Mouse (Mus musculus) midbrain, embryonic 16.5 days (tissue): ENCODE data around the gene Slc22a15. TPM values are rescaled to one million over a fixed set of nuclear protein-coding genes. Genes with fewer than 3 reads are reported as not detected.

ENCODE experiments used
- ATAC-seq: fragments of 200-750 bp; cut with Nextera tagmentation; 2 replicates; pipeline ENCODE4 v1.8.0; 2017; ENCODE audit warnings: moderate TSS enrichment
- H3K27ac ChIP-seq: fragments of 300-500 bp; sonication (generic); 2 replicates; pipeline ENCODE4 v1.5.1; 2014; ENCODE audit warnings: mild to moderate bottlenecking, low read length, mixed read lengths
- H3K27me3 ChIP-seq: fragments of 300-500 bp; sonication (generic); 2 replicates; pipeline ENCODE4 v1.6.1; 2014; ENCODE audit warnings: low read depth, low read length, mixed read lengths; ENCODE audit not compliant: control insufficient read depth, insufficient read depth
- H3K36me3 ChIP-seq: fragments of 300-500 bp; sonication (generic); 2 replicates; pipeline ENCODE4 v1.6.1; 2014; ENCODE audit warnings: mild to moderate bottlenecking, low read length, moderate library complexity, mixed read lengths; ENCODE audit not compliant: control insufficient read depth, insufficient read depth
- H3K4me1 ChIP-seq: fragments of 300-500 bp; sonication (generic); 2 replicates; pipeline ENCODE4 v1.6.1; 2014; ENCODE audit warnings: mild to moderate bottlenecking, low read length, mixed read lengths; ENCODE audit not compliant: control insufficient read depth, insufficient read depth
- H3K4me2 ChIP-seq: fragments of 300-500 bp; sonication (generic); 2 replicates; pipeline ENCODE4 v1.6.1; 2014; ENCODE audit warnings: mild to moderate bottlenecking, low read length, mixed read lengths
- H3K4me3 ChIP-seq: fragments of 300-500 bp; sonication (generic); 2 replicates; pipeline ENCODE4 v1.5.1; 2014; ENCODE audit warnings: low read depth, mild to moderate bottlenecking, low read length, moderate library complexity, mixed read lengths
- H3K9ac ChIP-seq: fragments of 300-500 bp; sonication (generic); 2 replicates; pipeline ENCODE4 v1.6.1; 2014; ENCODE audit warnings: low read depth, low read length, mixed read lengths
- H3K9me3 ChIP-seq: fragments of 300-500 bp; sonication (generic); replicated peaks from 2 replicates; pipeline ENCODE4 v1.6.1; 2014; ENCODE audit warnings: mild to moderate bottlenecking, low read length, mixed read lengths; ENCODE audit not compliant: control insufficient read depth, poor library complexity, severe bottlenecking
- WGBS: fragments of 180-500 bp; shearing (Covaris S2); extraction: QIAGEN DNeasy Blood & Tissue Kit; methylation state at CpG from one replicate; pipeline ENCODE4 v1.1.7; 2014; 5-methylcytosine and 5-hydroxymethylcytosine counted together
- polyA plus RNA-seq: library from polyadenylated mRNA; unstranded; fragments of >200 nt; fragmentation: Nextera tagmentation; extraction: Ambion mirVana; gene quantifications from 2 replicates; pipeline ENCODE4 v1.2.1, GENCODE M21; 2015

The Slc22a15 gene
- polyA plus RNA-seq, 1 experiment from 2014 or later: 6.0 TPM

GRCm38 (mm10) chr3:101926636-101927035 is 2.4 kb upstream of the Slc22a15 start:
- no peak for ATAC-seq
- no peak overlapping the region for H3K4me2 ChIP-seq
- no peaks in the 10 kb centered on the region for H3K36me3 ChIP-seq
- H3K9ac ChIP-seq: no peak overlapping the region
- no peak overlapping the region for H3K27ac ChIP-seq
- H3K4me3 ChIP-seq: no peak overlapping the region
- no peaks in the 10 kb centered on the region for H3K27me3 ChIP-seq
- peaks cover 30% of the 10 kb centered on the region for H3K4me1 ChIP-seq
- H3K9me3 ChIP-seq: no peaks in the 10 kb centered on the region

GRCm38 (mm10) chr3:101925663-101926062 is 1.4 kb upstream of the Slc22a15 start:
- H3K4me1 ChIP-seq: peaks cover 30% of the 10 kb centered on the region
- no peaks in the 10 kb centered on the region for H3K27me3 ChIP-seq
- H3K27ac ChIP-seq: peak overlapping the region; percentile 47; the same call in 1 of the 2 replicates
- no peak overlapping the region for H3K9ac ChIP-seq
- no peaks in the 10 kb centered on the region for H3K36me3 ChIP-seq
- no peak overlapping the region for H3K4me3 ChIP-seq
- no peak overlapping the region for H3K4me2 ChIP-seq
- no peak for ATAC-seq
- 87% methylated on average over 1 of the region's 1 CpGs for WGBS
- no peaks in the 10 kb centered on the region for H3K9me3 ChIP-seq

GRCm38 (mm10) chr3:101922366-101922765 is 1.9 kb downstream of the Slc22a15 start:
- no peak for ATAC-seq
- Histone ChIP-seq H3K9me3 (no peaks in the 10 kb centered on the region), H3K4me3 (no peak overlapping the region), H3K9ac (no peak overlapping the region), H3K36me3 (no peaks in the 10 kb centered on the region), H3K4me1 (peaks cover 29% of the 10 kb centered on the region), H3K27ac (no peak overlapping the region), H3K4me2 (peak overlapping the region; percentile 77), H3K27me3 (no peaks in the 10 kb centered on the region)
- WGBS: 82% methylated on average over 7 of the region's 7 CpGs

GRCm38 (mm10) chr3:101918526-101918925 is 5.7 kb downstream of the Slc22a15 start:
- Histone ChIP-seq H3K9me3 (no peaks in the 10 kb centered on the region), H3K36me3 (peaks cover 6% of the 10 kb centered on the region; the same call in 1 of the 2 replicates), H3K27ac (no peak overlapping the region), H3K4me2 (no peak overlapping the region), H3K9ac (no peak overlapping the region), H3K4me3 (no peak overlapping the region), H3K27me3 (no peaks in the 10 kb centered on the region), H3K4me1 (peaks cover 20% of the 10 kb centered on the region)
- ATAC-seq: no peak
- WGBS: 99% methylated on average over 3 of the region's 3 CpGs

GRCm38 (mm10) chr3:101917665-101918064 is 6.6 kb downstream of the Slc22a15 start:
- no peaks in the 10 kb centered on the region for H3K9me3 ChIP-seq
- ATAC-seq: peak; percentile 74
- H3K27ac ChIP-seq: peak overlapping the region; percentile 17; the same call in 1 of the 2 replicates
- no peaks in the 10 kb centered on the region for H3K27me3 ChIP-seq
- no peak overlapping the region for H3K4me3 ChIP-seq
- 26% methylated on average over 3 of the region's 3 CpGs for WGBS
- no peak overlapping the region for H3K4me2 ChIP-seq
- peaks cover 12% of the 10 kb centered on the region for H3K4me1 ChIP-seq
- H3K9ac ChIP-seq: no peak overlapping the region
- peaks cover 9% of the 10 kb centered on the region; the same call in 1 of the 2 replicates for H3K36me3 ChIP-seq

GRCm38 (mm10) chr3:101916525-101916924 is 7.7 kb downstream of the Slc22a15 start:
- Histone ChIP-seq H3K4me1 (peaks cover 4% of the 10 kb centered on the region; the same call in 1 of the 2 replicates), H3K36me3 (peaks cover 9% of the 10 kb centered on the region; the same call in 1 of the 2 replicates), H3K9ac (no peak overlapping the region), H3K4me3 (no peak overlapping the region), H3K27me3 (no peaks in the 10 kb centered on the region), H3K9me3 (no peaks in the 10 kb centered on the region), H3K27ac (no peak overlapping the region), H3K4me2 (no peak overlapping the region)
- ATAC-seq: no peak
- 71% methylated on average over 5 of the region's 5 CpGs for WGBS

GRCm38 (mm10) chr3:101915048-101915801 is 9.0 kb downstream of the Slc22a15 start:
- H3K36me3 ChIP-seq: peaks cover 9% of the 10 kb centered on the region; the same call in 1 of the 2 replicates
- H3K27me3 ChIP-seq: no peaks in the 10 kb centered on the region
- H3K4me3 ChIP-seq: no peak overlapping the region
- no peaks in the 10 kb centered on the region for H3K9me3 ChIP-seq
- no peak overlapping the region for H3K4me2 ChIP-seq
- no peak overlapping the region for H3K27ac ChIP-seq
- no peak for ATAC-seq
- H3K9ac ChIP-seq: no peak overlapping the region
- 87% methylated on average over 14 of the region's 14 CpGs for WGBS
- H3K4me1 ChIP-seq: peaks cover 4% of the 10 kb centered on the region; the same call in 1 of the 2 replicates

GRCm38 (mm10) chr3:101914266-101914665 is 10.0 kb downstream of the Slc22a15 start:
- no peak for ATAC-seq
- WGBS: 86% methylated on average over 5 of the region's 5 CpGs
- no peak overlapping the region for H3K27ac ChIP-seq

GRCm38 (mm10) chr3:101912041-101912440 is 12.2 kb downstream of the Slc22a15 start:
- ATAC-seq: no peak
- no peak overlapping the region for H3K4me2 ChIP-seq
- no peaks in the 10 kb centered on the region for H3K27me3 ChIP-seq
- no peak overlapping the region for H3K4me3 ChIP-seq
- no peaks in the 10 kb centered on the region for H3K9me3 ChIP-seq
- H3K9ac ChIP-seq: no peak overlapping the region
- WGBS: 84% methylated on average over 6 of the region's 6 CpGs
- peaks cover 9% of the 10 kb centered on the region; the same call in 1 of the 2 replicates for H3K36me3 ChIP-seq
- no peak overlapping the region for H3K27ac ChIP-seq
- H3K4me1 ChIP-seq: no peaks in the 10 kb centered on the region

More at GRCm38 (mm10) chr3:101914266-101914665, 10.0 kb downstream of the Slc22a15 start:
- Histone ChIP-seq H3K4me1 (peaks cover 4% of the 10 kb centered on the region; the same call in 1 of the 2 replicates), H3K4me3 (no peak overlapping the region), H3K9me3 (no peaks in the 10 kb centered on the region), H3K27me3 (no peaks in the 10 kb centered on the region), H3K4me2 (no peak overlapping the region), H3K9ac (no peak overlapping the region), H3K36me3 (peaks cover 9% of the 10 kb centered on the region; the same call in 1 of the 2 replicates)
